Mouse (Mus musculus) skeletal muscle tissue, adult 2 months (tissue): ENCODE data around the gene Ddx42.
"Not testable (repeated sequence)": the region's sequence is repeated elsewhere in the genome, so short reads cannot be mapped to it uniquely, and the experiment has no call there.

Source experiments
- DNase-seq: peaks from one replicate; pipeline ENCODE4 v3.0.0-alpha.2; 2012; ENCODE audit warnings: low read depth, low spot score

The Ddx42 gene

GRCm38 (mm10) chr11:106216730-106217490 is at the start of gene Ddx42:
TSS of gene Ddx42 (plus strand) at chr11:106216926.
- DNase-seq, result peak; percentile 97

GRCm38 (mm10) chr11:106167435-106167834 is 49.3 kb upstream of the Ddx42 start:
- no peak for DNase-seq

GRCm38 (mm10) chr11:106170807-106171206 is 45.9 kb upstream of the Ddx42 start:
- DNase-seq, result no peak

- DNase-seq, result no peak
Measured at GRCm38 (mm10) chr11:106173228-106173627, 43.5 kb upstream of the Ddx42 start.

- DNase-seq, result peak; percentile 59
Measured at GRCm38 (mm10) chr11:106174372-106174771, 42.4 kb upstream of the Ddx42 start.

GRCm38 (mm10) chr11:106175081-106175480 is 41.6 kb upstream of the Ddx42 start:
- peak; percentile 78 for DNase-seq

- DNase-seq, result no peak
Measured at GRCm38 (mm10) chr11:106176372-106176771, 40.4 kb upstream of the Ddx42 start.

- no peak for DNase-seq
Measured at GRCm38 (mm10) chr11:106178036-106178782, 38.5 kb upstream of the Ddx42 start.

- DNase-seq, result no peak
Measured at GRCm38 (mm10) chr11:106179711-106180448, 36.8 kb upstream of the Ddx42 start.

GRCm38 (mm10) chr11:106180449-106180801 is 36.3 kb upstream of the Ddx42 start:
- no peak for DNase-seq

GRCm38 (mm10) chr11:106187326-106187725 is 29.4 kb upstream of the Ddx42 start:
- DNase-seq, result no peak

- no peak for DNase-seq
Measured at GRCm38 (mm10) chr11:106191716-106192115, 25.0 kb upstream of the Ddx42 start.

- DNase-seq, result no peak
Measured at GRCm38 (mm10) chr11:106192241-106192640, 24.5 kb upstream of the Ddx42 start.

- no peak for DNase-seq
Measured at GRCm38 (mm10) chr11:106192657-106193370, 23.9 kb upstream of the Ddx42 start.

- DNase-seq, result peak; percentile 98
Measured at GRCm38 (mm10) chr11:106193371-106194154, 23.2 kb upstream of the Ddx42 start.

GRCm38 (mm10) chr11:106194155-106194541 is 22.6 kb upstream of the Ddx42 start:
- no peak for DNase-seq

- no peak for DNase-seq
Measured at GRCm38 (mm10) chr11:106194891-106195290, 21.8 kb upstream of the Ddx42 start.

GRCm38 (mm10) chr11:106195341-106195740 is 21.4 kb upstream of the Ddx42 start:
- DNase-seq, result no peak

- DNase-seq, result no peak
Measured at GRCm38 (mm10) chr11:106198277-106198676, 18.4 kb upstream of the Ddx42 start.

GRCm38 (mm10) chr11:106199997-106200396 is 16.7 kb upstream of the Ddx42 start:
- DNase-seq, result not testable (repeated sequence)

GRCm38 (mm10) chr11:106200756-106201155 is 16.0 kb upstream of the Ddx42 start:
- DNase-seq, result no peak
